Mouse (Mus musculus): ENCODE measurements around the gene Gm20388. TPM values are rescaled to one million over a fixed set of nuclear protein-coding genes. Genes with fewer than 3 reads are reported as not detected.

Gm20388 gene
- polyA plus RNA-seq, 1 experiment from 2014 or later, result not detected

GRCm38 (mm10) chr8:122280156-122280555, 2369.5 kb downstream of the Gm20388 start:
- peak overlapping the region; percentile 86; the same call in 1 of the 2 replicates for H3K27ac ChIP-seq (replicated peaks)
- H3K9ac ChIP-seq, result peak overlapping the region; percentile 67; the same call in 1 of the 2 replicates
- no peak overlapping the region for H3K4me3 ChIP-seq
- no peaks in the 10 kb centered on the region for H3K9me3 ChIP-seq
- no peaks in the 10 kb centered on the region for H3K36me3 ChIP-seq
- peak overlapping the region; percentile 90; the same call in 1 of the 2 replicates for H3K4me2 ChIP-seq
- ATAC-seq (ENCODE audit: extremely low read depth, insufficient number of reproducible peaks, low FRiP score, low TSS enrichment), result no peak
- no peaks in the 10 kb centered on the region for H3K27me3 ChIP-seq (replicated peaks)
- WGBS, result 67% methylated on average over 4 of the region's 4 CpGs
- peaks cover 37% of the 10 kb centered on the region for H3K4me1 ChIP-seq

GRCm38 (mm10) chr8:122280588-122281316, 2370.1 kb downstream of the Gm20388 start:
- Histone ChIP-seq H3K4me2 (peak overlapping the region; percentile 90), H3K4me3 (peak overlapping the region; percentile 97), H3K9me3 (no peaks in the 10 kb centered on the region), H3K9ac (peak overlapping the region; percentile 67), H3K4me1 (peaks cover 39% of the 10 kb centered on the region), H3K36me3 (no peaks in the 10 kb centered on the region), H3K27me3 (replicated peaks) (no peaks in the 10 kb centered on the region), H3K27ac (replicated peaks) (peak overlapping the region; percentile 86)
- WGBS, result 8% methylated on average over 20 of the region's 20 CpGs
- peak; percentile 29 for ATAC-seq (ENCODE audit: extremely low read depth, insufficient number of reproducible peaks, low FRiP score, low TSS enrichment)

- peak; percentile 88 for ATAC-seq (ENCODE audit: extremely low read depth, insufficient number of reproducible peaks, low FRiP score, low TSS enrichment)
- under 1% methylated on average over 46 of the region's 47 CpGs for WGBS
- Histone ChIP-seq H3K27ac (replicated peaks) (peak overlapping the region; percentile 86), H3K36me3 (no peaks in the 10 kb centered on the region), H3K4me1 (peaks cover 46% of the 10 kb centered on the region), H3K9me3 (no peaks in the 10 kb centered on the region), H3K27me3 (replicated peaks) (no peaks in the 10 kb centered on the region), H3K9ac (peak overlapping the region; percentile 74), H3K4me3 (peak overlapping the region; percentile 97), H3K4me2 (peak overlapping the region; percentile 90)
Observed at GRCm38 (mm10) chr8:122281317-122282034, 2370.8 kb downstream of the Gm20388 start.

- Histone ChIP-seq H3K4me3 (peak within 1 kb of the TSS; percentile 97), H3K36me3 (peaks cover 1% of the 10 kb centered on the region), H3K27me3 (replicated peaks) (no peaks in the 10 kb centered on the region), H3K27ac (replicated peaks) (peak within 1 kb of the TSS; percentile 88), H3K9ac (peak within 1 kb of the TSS; percentile 98), H3K9me3 (no peaks in the 10 kb centered on the region), H3K4me1 (peaks cover 51% of the 10 kb centered on the region), H3K4me2 (peak within 1 kb of the TSS; percentile 90)
- no peak for ATAC-seq (ENCODE audit: extremely low read depth, insufficient number of reproducible peaks, low FRiP score, low TSS enrichment)
- 0% methylated on average over 50 of the region's 60 CpGs for WGBS
Observed at GRCm38 (mm10) chr8:122282035-122282358, 2371.4 kb downstream of the Gm20388 start, which contains the start of gene Zfpm1. Zfpm1 (plus strand) TSS chr8:122282141.

- Histone ChIP-seq H3K9ac (peak overlapping the region; percentile 98), H3K4me1 (peaks cover 59% of the 10 kb centered on the region), H3K4me2 (peak overlapping the region; percentile 90), H3K27me3 (replicated peaks) (no peaks in the 10 kb centered on the region), H3K27ac (replicated peaks) (peak overlapping the region; percentile 88), H3K9me3 (no peaks in the 10 kb centered on the region), H3K36me3 (peaks cover 5% of the 10 kb centered on the region), H3K4me3 (peak overlapping the region; percentile 97)
- ATAC-seq (ENCODE audit: extremely low read depth, insufficient number of reproducible peaks, low FRiP score, low TSS enrichment), result no peak
- under 1% methylated on average over 55 of the region's 70 CpGs for WGBS
Observed at GRCm38 (mm10) chr8:122282501-122283355, 2372.1 kb downstream of the Gm20388 start.

GRCm38 (mm10) chr8:122283356-122284202, 2372.9 kb downstream of the Gm20388 start:
- Histone ChIP-seq H3K4me3 (peak overlapping the region; percentile 97), H3K4me2 (peak overlapping the region; percentile 90), H3K36me3 (peaks cover 5% of the 10 kb centered on the region), H3K27ac (replicated peaks) (peak overlapping the region; percentile 88), H3K9me3 (no peaks in the 10 kb centered on the region), H3K27me3 (replicated peaks) (no peaks in the 10 kb centered on the region), H3K9ac (peak overlapping the region; percentile 98), H3K4me1 (peaks cover 67% of the 10 kb centered on the region)
- 1% methylated on average over 37 of the region's 37 CpGs for WGBS
- ATAC-seq (ENCODE audit: extremely low read depth, insufficient number of reproducible peaks, low FRiP score, low TSS enrichment), result no peak

- Histone ChIP-seq H3K4me2 (peak overlapping the region; percentile 90), H3K4me1 (peaks cover 74% of the 10 kb centered on the region), H3K36me3 (peaks cover 9% of the 10 kb centered on the region), H3K27me3 (replicated peaks) (no peaks in the 10 kb centered on the region), H3K4me3 (peak overlapping the region; percentile 97), H3K9ac (peak overlapping the region; percentile 98), H3K27ac (replicated peaks) (peak overlapping the region; percentile 88), H3K9me3 (no peaks in the 10 kb centered on the region)
- 3% methylated on average over 33 of the region's 33 CpGs for WGBS
- ATAC-seq (ENCODE audit: extremely low read depth, insufficient number of reproducible peaks, low FRiP score, low TSS enrichment), result no peak
Observed at GRCm38 (mm10) chr8:122284203-122284658, 2373.6 kb downstream of the Gm20388 start.

GRCm38 (mm10) chr8:122284659-122285261, 2374.1 kb downstream of the Gm20388 start:
- Histone ChIP-seq H3K9me3 (no peaks in the 10 kb centered on the region), H3K27me3 (replicated peaks) (no peaks in the 10 kb centered on the region), H3K27ac (replicated peaks) (peak overlapping the region; percentile 88), H3K4me1 (peaks cover 79% of the 10 kb centered on the region), H3K36me3 (peaks cover 14% of the 10 kb centered on the region), H3K9ac (peak overlapping the region; percentile 98), H3K4me2 (peak overlapping the region; percentile 90), H3K4me3 (peak overlapping the region; percentile 97)
- ATAC-seq (ENCODE audit: extremely low read depth, insufficient number of reproducible peaks, low FRiP score, low TSS enrichment), result no peak
- WGBS, result 14% methylated on average over 21 of the region's 21 CpGs

- peaks cover 18% of the 10 kb centered on the region for H3K36me3 ChIP-seq
- H3K9ac ChIP-seq, result peak overlapping the region; percentile 98
- peak overlapping the region; percentile 90 for H3K4me2 ChIP-seq
- H3K4me1 ChIP-seq, result peaks cover 82% of the 10 kb centered on the region
- no peaks in the 10 kb centered on the region for H3K27me3 ChIP-seq (replicated peaks)
- WGBS, result 53% methylated on average over 6 of the region's 6 CpGs
- H3K9me3 ChIP-seq, result no peaks in the 10 kb centered on the region
- H3K4me3 ChIP-seq, result peak overlapping the region; percentile 97
- 0 out of 2 replicates have a peak overlapping the region, but pooled peaks have one; percentile 88 for H3K27ac ChIP-seq (replicated peaks)
- no peak for ATAC-seq (ENCODE audit: extremely low read depth, insufficient number of reproducible peaks, low FRiP score, low TSS enrichment)
Observed at GRCm38 (mm10) chr8:122285727-122286126, 2375.1 kb downstream of the Gm20388 start.

GRCm38 (mm10) chr8:122286899-122287298, 2376.3 kb downstream of the Gm20388 start:
- WGBS, result 33% methylated on average over 10 of the region's 10 CpGs
- peak overlapping the region; percentile 55; the same call in 1 of the 2 replicates for H3K27ac ChIP-seq (replicated peaks)
- no peaks in the 10 kb centered on the region for H3K27me3 ChIP-seq (replicated peaks)
- peak overlapping the region; percentile 65 for H3K9ac ChIP-seq
- peak overlapping the region; percentile 90 for H3K4me2 ChIP-seq
- ATAC-seq (ENCODE audit: extremely low read depth, insufficient number of reproducible peaks, low FRiP score, low TSS enrichment), result no peak
- peaks cover 22% of the 10 kb centered on the region for H3K36me3 ChIP-seq
- H3K4me3 ChIP-seq, result 0 out of 2 replicates have a peak overlapping the region, but pooled peaks have one; percentile 8
- no peaks in the 10 kb centered on the region for H3K9me3 ChIP-seq
- peaks cover 89% of the 10 kb centered on the region for H3K4me1 ChIP-seq

Measured in heart, embryonic 13.5 days (tissue).